Mouse (Mus musculus) olfactory bulb, adult 2 months (tissue): ENCODE data around the gene Lpar3.

Experiments used
- CTCF ChIP-seq: fragments of 200-500 bp; IDR thresholded peaks from 2 replicates; pipeline ENCODE4 v1.5.1; 2012; ENCODE audit warnings: low read depth, mild to moderate bottlenecking, low read length, moderate library complexity; ENCODE audit not compliant: insufficient read depth
- POLR2A ChIP-seq: fragments of 200-500 bp; IDR thresholded peaks from 2 replicates; pipeline ENCODE4 v1.6.1; 2012; ENCODE audit warnings: mild to moderate bottlenecking, low read depth, low read length, moderate library complexity; ENCODE audit not compliant: insufficient read depth

GRCm38 (mm10) chr3:146302451-146302850 is 81.7 kb downstream of the Lpar3 start:
- TF ChIP-seq CTCF (no peak), POLR2A (no peak)
